In the genomic region with DNA sequence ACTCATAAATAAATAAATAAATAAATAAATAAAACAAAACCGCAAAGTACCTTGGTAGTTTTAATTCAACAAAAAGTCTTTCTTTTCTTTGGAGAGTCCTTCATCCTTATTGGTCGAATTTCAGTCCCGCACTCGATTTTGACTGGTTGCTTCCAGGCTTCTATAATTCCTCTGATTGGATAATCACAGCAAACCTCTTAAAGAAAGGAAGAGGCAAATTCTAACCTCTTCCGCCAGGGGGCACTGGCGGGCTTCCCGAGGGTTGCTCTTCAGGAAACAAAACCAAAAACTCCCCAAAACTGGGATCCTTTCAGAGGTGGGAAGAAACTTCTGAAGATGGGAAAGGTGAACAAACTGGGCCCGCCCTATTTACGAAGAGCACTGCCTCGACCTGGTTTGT, we compare ENCODE assay signal across 8 mouse cellular contexts. TPM values are rescaled to one million over a fixed set of nuclear protein-coding genes. Genes with fewer than 3 reads are reported as not detected.
DNase-seq lines count a peak whose midpoint lies in the region; ATAC-seq and TF ChIP-seq lines count a peak whose summit lies in the region.

No protein-coding gene starts in this region.

- DNase-seq in ES-CJ7 (ENCODE audit: low read depth, low spot score): peak; percentile 93
- peak; percentile 81 for DNase-seq in adrenal gland, postnatal 25 days
- DNase-seq in large intestine, adult 2 months (ENCODE audit: low read depth, low spot score): peak; percentile 53
- DNase-seq in lung, adult 18-20 months: peak; percentile 52 to 71
- peak; percentile 77 for DNase-seq in retina, postnatal 7 days (ENCODE audit: low read depth, low spot score)
- DNase-seq in urinary bladder, postnatal 14 days (ENCODE audit: low spot score): peak; percentile 79

- H3K9me3 ChIP-seq in heart, embryonic 12.5 days (replicated peaks): no peaks in the 10 kb centered on the region

- no peak overlapping the region for H3K27ac ChIP-seq in embryonic fibroblast, embryonic 13.5 days (ENCODE audit: insufficient read depth, low read length)
- H3K27ac ChIP-seq in heart, embryonic 12.5 days (ENCODE audit: poor library complexity, severe bottlenecking): no peak overlapping the region

- no peak overlapping the region for H3K9ac ChIP-seq in heart, embryonic 12.5 days

- H3K36me3 ChIP-seq in heart, embryonic 12.5 days: no peaks in the 10 kb centered on the region

- no peak for ATAC-seq in heart, embryonic 12.5 days (ENCODE audit: insufficient number of reproducible peaks, low FRiP score)

- 3% methylated on average over 10 of the region's 10 CpGs for WGBS in heart, embryonic 12.5 days
- 6% methylated on average over 10 of the region's 10 CpGs for WGBS in large intestine, adult 2 months

- H3K4me2 ChIP-seq in heart, embryonic 12.5 days: peak overlapping the region; percentile 15; the same call in 1 of the 2 replicates

- peaks cover 56% of the 10 kb centered on the region for H3K27me3 ChIP-seq in heart, embryonic 12.5 days (replicated peaks)

- TF ChIP-seq POLR2A in embryonic fibroblast, embryonic 13.5 days (IDR thresholded peaks at IDR 0.05; ENCODE audit: low read depth, low read length): no peak

- H3K4me3 ChIP-seq in embryonic fibroblast, embryonic 13.5 days (ENCODE audit: insufficient read depth, low read length): no peak overlapping the region; the same call in 1 of the 2 replicates
- H3K4me3 ChIP-seq in heart, embryonic 12.5 days: no peak overlapping the region

- 0 out of 2 replicates have a peak, but pooled peaks have one; percentile 18 for TF ChIP-seq CTCF in embryonic fibroblast, embryonic 13.5 days (IDR thresholded peaks at IDR 0.05; ENCODE audit: borderline replicate concordance, insufficient read depth, low read length)

- H3K4me1 ChIP-seq in embryonic fibroblast, embryonic 13.5 days (ENCODE audit: control insufficient read depth, insufficient read depth, low read length): no peaks in the 10 kb centered on the region
- peaks cover 5% of the 10 kb centered on the region for H3K4me1 ChIP-seq in heart, embryonic 12.5 days (replicated peaks)

RNA-seq across cellular contexts. Expression of a gene that starts 2.8 kb away (rescaled TPM):
- not detected in 2 replicates for total RNA-seq in adrenal gland, postnatal 25 days (2021)
- not detected in 2 replicates for polyA plus RNA-seq in embryonic fibroblast, embryonic 13.5 days (2011; ENCODE audit: insufficient read length, low read depth, missing spikeins)
- 0.09 TPM in 1 of 2 replicates, not detected in the other for polyA plus RNA-seq in heart, embryonic 12.5 days (2016; fragmentation: Nextera tagmentation; extraction: Ambion mirVana)
- 0.12 and 0.38 TPM in 2 replicates for polyA plus RNA-seq in large intestine, adult 2 months (2012; rRNA removed)

RNA-seq across cellular contexts. Expression of a gene that starts 23.4 kb away (rescaled TPM):
- total RNA-seq in adrenal gland, postnatal 25 days (2021): 27.2 and 30.2 TPM in 2 replicates
- 26.2 and 28.1 TPM in 2 replicates for polyA plus RNA-seq in embryonic fibroblast, embryonic 13.5 days (2011; ENCODE audit: insufficient read length, low read depth, missing spikeins)
- polyA plus RNA-seq in heart, embryonic 12.5 days (2016; fragmentation: Nextera tagmentation; extraction: Ambion mirVana): 8.8 and 9.8 TPM in 2 replicates
- polyA plus RNA-seq in large intestine, adult 2 months (2012; rRNA removed): 10.8 and 11.4 TPM in 2 replicates

RNA-seq across cellular contexts. Expression of a gene that starts 38.2 kb away (rescaled TPM):
- total RNA-seq in adrenal gland, postnatal 25 days (2021): 0.81 and 1.3 TPM in 2 replicates
- 1.7 and 2.2 TPM in 2 replicates for polyA plus RNA-seq in embryonic fibroblast, embryonic 13.5 days (2011; ENCODE audit: insufficient read length, low read depth, missing spikeins)
- polyA plus RNA-seq in heart, embryonic 12.5 days (2016; fragmentation: Nextera tagmentation; extraction: Ambion mirVana): 1.7 and 2.8 TPM in 2 replicates
- 0.10 TPM in 2 replicates for polyA plus RNA-seq in large intestine, adult 2 months (2012; rRNA removed)

RNA-seq across cellular contexts. Expression of a gene that starts 59.6 kb away (rescaled TPM):
- total RNA-seq in adrenal gland, postnatal 25 days (2021): 150 and 209 TPM in 2 replicates
- 84.5 and 98.2 TPM in 2 replicates for polyA plus RNA-seq in embryonic fibroblast, embryonic 13.5 days (2011; ENCODE audit: insufficient read length, low read depth, missing spikeins)
- polyA plus RNA-seq in heart, embryonic 12.5 days (2016; fragmentation: Nextera tagmentation; extraction: Ambion mirVana): 85.0 and 89.4 TPM in 2 replicates
- 40.2 and 44.7 TPM in 2 replicates for polyA plus RNA-seq in large intestine, adult 2 months (2012; rRNA removed)
